Mouse (Mus musculus): ENCODE results near the gene Gtf2h4. TPM values are rescaled to one million over a fixed set of nuclear protein-coding genes. Genes with fewer than 3 reads are reported as not detected.
A peak's percentile ranks its signal among the peaks of the same experiment; 100 is the strongest.

Gene Gtf2h4
- polyA plus RNA-seq, 1 experiment: 17.2 TPM

- H3K36me3 ChIP-seq (ENCODE audit: control insufficient read depth, insufficient read depth, low read length): peaks cover 68% of the 10 kb centered on the region
- H3K27me3 ChIP-seq (ENCODE audit: control insufficient read depth, insufficient read depth, low read length): no peaks in the 10 kb centered on the region
- TF ChIP-seq POLR2A (IDR thresholded peaks at IDR 0.05; ENCODE audit: low read depth, low read length) (no peak), CTCF (IDR thresholded peaks at IDR 0.05; ENCODE audit: extremely low read depth, insufficient read length, insufficient replicate concordance, low read depth, low read length) (no peak)
- H3K4me1 ChIP-seq (ENCODE audit: control insufficient read depth, insufficient read depth, insufficient read length, low read length): no peaks in the 10 kb centered on the region
- no peak overlapping the region for H3K4me3 ChIP-seq (ENCODE audit: low read depth, low read length)
- WGBS: 80% methylated on average over 9 of the region's 9 CpGs
- no peak overlapping the region for H3K27ac ChIP-seq (ENCODE audit: insufficient read depth, low read depth, low read length)
Observed at GRCm38 (mm10) chr17:35685061-35685460, 11.5 kb upstream of the Gtf2h4 start.

- no peaks in the 10 kb centered on the region for H3K27me3 ChIP-seq (ENCODE audit: control insufficient read depth, insufficient read depth, low read length)
- H3K27ac ChIP-seq (ENCODE audit: insufficient read depth, low read depth, low read length): no peak overlapping the region
- no peak overlapping the region for H3K4me3 ChIP-seq (ENCODE audit: low read depth, low read length)
- no peaks in the 10 kb centered on the region for H3K4me1 ChIP-seq (ENCODE audit: control insufficient read depth, insufficient read depth, insufficient read length, low read length)
- TF ChIP-seq CTCF (IDR thresholded peaks at IDR 0.05; ENCODE audit: extremely low read depth, insufficient read length, insufficient replicate concordance, low read depth, low read length) (no peak), POLR2A (IDR thresholded peaks at IDR 0.05; ENCODE audit: low read depth, low read length) (no peak)
- 89% methylated on average over 13 of the region's 13 CpGs for WGBS
- peaks cover 44% of the 10 kb centered on the region for H3K36me3 ChIP-seq (ENCODE audit: control insufficient read depth, insufficient read depth, low read length)
Observed at GRCm38 (mm10) chr17:35681986-35682385, 8.4 kb upstream of the Gtf2h4 start.

GRCm38 (mm10) chr17:35680591-35680990, 7.1 kb upstream of the Gtf2h4 start:
- H3K36me3 ChIP-seq (ENCODE audit: control insufficient read depth, insufficient read depth, low read length): peaks cover 32% of the 10 kb centered on the region
- H3K4me1 ChIP-seq (ENCODE audit: control insufficient read depth, insufficient read depth, insufficient read length, low read length): no peaks in the 10 kb centered on the region
- no peaks in the 10 kb centered on the region for H3K27me3 ChIP-seq (ENCODE audit: control insufficient read depth, insufficient read depth, low read length)
- 50% methylated on average over 6 of the region's 6 CpGs for WGBS
- no peak overlapping the region for H3K4me3 ChIP-seq (ENCODE audit: low read depth, low read length)
- TF ChIP-seq CTCF (IDR thresholded peaks at IDR 0.05; ENCODE audit: extremely low read depth, insufficient read length, insufficient replicate concordance, low read depth, low read length) (no peak), POLR2A (IDR thresholded peaks at IDR 0.05; ENCODE audit: low read depth, low read length) (no peak)
- no peak overlapping the region for H3K27ac ChIP-seq (ENCODE audit: insufficient read depth, low read depth, low read length)

- H3K27ac ChIP-seq (ENCODE audit: insufficient read depth, low read depth, low read length): no peak overlapping the region
- H3K4me3 ChIP-seq (ENCODE audit: low read depth, low read length): no peak overlapping the region
- H3K4me1 ChIP-seq (ENCODE audit: control insufficient read depth, insufficient read depth, insufficient read length, low read length): peaks cover 8% of the 10 kb centered on the region
- WGBS: 83% methylated on average over 6 of the region's 6 CpGs
- TF ChIP-seq CTCF (IDR thresholded peaks at IDR 0.05; ENCODE audit: extremely low read depth, insufficient read length, insufficient replicate concordance, low read depth, low read length) (no peak), POLR2A (IDR thresholded peaks at IDR 0.05; ENCODE audit: low read depth, low read length) (no peak)
- H3K27me3 ChIP-seq (ENCODE audit: control insufficient read depth, insufficient read depth, low read length): no peaks in the 10 kb centered on the region
- 0 out of 2 replicates have a peak, but pooled peaks cover 1% of the 10 kb centered on the region for H3K36me3 ChIP-seq (ENCODE audit: control insufficient read depth, insufficient read depth, low read length)
Observed at GRCm38 (mm10) chr17:35672527-35672926, 1.0 kb downstream of the Gtf2h4 start.

GRCm38 (mm10) chr17:35671846-35672245, 1.7 kb downstream of the Gtf2h4 start:
- WGBS: 84% methylated on average over 6 of the region's 6 CpGs
- 0 out of 2 replicates have a peak, but pooled peaks cover 1% of the 10 kb centered on the region for H3K36me3 ChIP-seq (ENCODE audit: control insufficient read depth, insufficient read depth, low read length)
- H3K27me3 ChIP-seq (ENCODE audit: control insufficient read depth, insufficient read depth, low read length): no peaks in the 10 kb centered on the region
- TF ChIP-seq POLR2A (IDR thresholded peaks at IDR 0.05; ENCODE audit: low read depth, low read length) (no peak), CTCF (IDR thresholded peaks at IDR 0.05; ENCODE audit: extremely low read depth, insufficient read length, insufficient replicate concordance, low read depth, low read length) (no peak)
- H3K4me1 ChIP-seq (ENCODE audit: control insufficient read depth, insufficient read depth, insufficient read length, low read length): peaks cover 11% of the 10 kb centered on the region
- H3K4me3 ChIP-seq (ENCODE audit: low read depth, low read length): no peak overlapping the region
- H3K27ac ChIP-seq (ENCODE audit: insufficient read depth, low read depth, low read length): no peak overlapping the region

- Histone ChIP-seq H3K27ac (ENCODE audit: insufficient read depth, low read depth, low read length) (no peak overlapping the region), H3K4me1 (ENCODE audit: control insufficient read depth, insufficient read depth, insufficient read length, low read length) (peaks cover 13% of the 10 kb centered on the region)
Observed at GRCm38 (mm10) chr17:35669731-35670130, 3.8 kb downstream of the Gtf2h4 start.

GRCm38 (mm10) chr17:35667334-35668065, 6.0 kb downstream of the Gtf2h4 start, which contains the start of gene Vars2:
Gene Vars2 (minus strand): TSS chr17:35667592.
- H3K4me1 ChIP-seq (ENCODE audit: control insufficient read depth, insufficient read depth, insufficient read length, low read length): peaks cover 9% of the 10 kb centered on the region
- TF ChIP-seq POLR2A (IDR thresholded peaks at IDR 0.05; ENCODE audit: low read depth, low read length): peak; percentile 65; the same call in 1 of the 2 replicates
- TF ChIP-seq CTCF (IDR thresholded peaks at IDR 0.05; ENCODE audit: extremely low read depth, insufficient read length, insufficient replicate concordance, low read depth, low read length): 0 out of 2 replicates have a peak, but pooled peaks have one; percentile 13
- peak within 1 kb of the TSS; percentile 70 for H3K27ac ChIP-seq (ENCODE audit: insufficient read depth, low read depth, low read length)
- no peaks in the 10 kb centered on the region for H3K27me3 ChIP-seq (ENCODE audit: control insufficient read depth, insufficient read depth, low read length)
- WGBS: under 1% methylated on average over 61 of the region's 61 CpGs
- H3K36me3 ChIP-seq (ENCODE audit: control insufficient read depth, insufficient read depth, low read length): peaks cover 8% of the 10 kb centered on the region
- H3K4me3 ChIP-seq (ENCODE audit: low read depth, low read length): peak within 1 kb of the TSS; percentile 93

More at GRCm38 (mm10) chr17:35669731-35670130, 3.8 kb downstream of the Gtf2h4 start:
- WGBS: 93% methylated on average over 9 of the region's 9 CpGs
- Histone ChIP-seq H3K4me3 (ENCODE audit: low read depth, low read length) (no peak overlapping the region), H3K27me3 (ENCODE audit: control insufficient read depth, insufficient read depth, low read length) (no peaks in the 10 kb centered on the region), H3K36me3 (ENCODE audit: control insufficient read depth, insufficient read depth, low read length) (0 out of 2 replicates have a peak, but pooled peaks cover 1% of the 10 kb centered on the region)
- TF ChIP-seq POLR2A (IDR thresholded peaks at IDR 0.05; ENCODE audit: low read depth, low read length) (no peak), CTCF (IDR thresholded peaks at IDR 0.05; ENCODE audit: extremely low read depth, insufficient read length, insufficient replicate concordance, low read depth, low read length) (no peak)
